Mouse (Mus musculus) embryonic fibroblast, embryonic 13.5 days (primary cell): ENCODE measurements around the gene Parm1.

Experiments
- CTCF ChIP-seq: IDR thresholded peaks from 2 replicates; pipeline ENCODE4 v1.5.1; 2011; ENCODE audit warnings: mild to moderate bottlenecking, control low read depth, low read length, moderate library complexity, borderline replicate concordance; ENCODE audit not compliant: insufficient read depth
- POLR2A ChIP-seq: IDR thresholded peaks from 2 replicates; pipeline ENCODE4 v1.6.1; 2011; ENCODE audit warnings: low read depth, mild to moderate bottlenecking, control low read depth, low read length, moderate library complexity

DNA sequence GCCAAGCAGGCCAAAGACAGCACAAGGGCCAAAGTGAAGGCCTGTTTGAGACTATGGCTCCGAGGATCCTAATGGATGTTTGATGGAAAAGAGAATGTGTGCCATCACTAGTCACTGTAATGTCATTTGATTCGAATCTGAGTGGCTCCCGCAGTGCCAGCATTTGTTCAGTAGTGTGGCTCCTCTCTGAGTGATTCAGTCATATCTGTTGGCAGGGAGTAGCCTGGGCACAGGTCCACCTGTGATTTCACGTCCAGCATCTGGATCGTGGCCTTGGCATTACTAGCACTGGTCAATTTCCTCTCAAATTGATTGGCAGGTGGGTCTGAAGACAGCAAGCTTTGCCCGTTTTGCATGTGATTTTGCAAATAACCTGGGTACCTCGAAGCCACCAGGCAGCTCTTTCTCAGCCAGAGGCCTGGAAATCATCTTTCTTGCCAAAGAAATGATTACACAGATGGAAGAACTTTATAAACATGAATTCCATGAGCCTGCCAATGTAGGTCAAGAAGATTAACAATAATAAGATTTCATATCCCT lies 41.7 kb downstream of the Parm1 start:
- TF ChIP-seq POLR2A = no peak
- no peak for TF ChIP-seq CTCF
